Mouse (Mus musculus) heart, adult 2 months (tissue): ENCODE measurements around the gene Prkab2.

Experiments
- CTCF ChIP-seq: fragments of 200-600 bp; IDR thresholded peaks from 2 replicates; pipeline ENCODE4 v1.8.1; 2022; ENCODE audit warnings: antibody characterized with exemption, mild to moderate bottlenecking, moderate library complexity
- EP300 ChIP-seq: fragments of 200-500 bp; IDR thresholded peaks from 2 replicates; pipeline ENCODE4 v1.6.1; 2011; ENCODE audit warnings: low read depth, low read length, control low read depth; ENCODE audit not compliant: insufficient read depth
- POLR2A ChIP-seq: fragments of 200-500 bp; IDR thresholded peaks from 2 replicates; pipeline ENCODE4 v1.6.1; 2011; ENCODE audit warnings: mild to moderate bottlenecking, low read depth, low read length, control low read depth; ENCODE audit not compliant: insufficient read depth

DNA sequence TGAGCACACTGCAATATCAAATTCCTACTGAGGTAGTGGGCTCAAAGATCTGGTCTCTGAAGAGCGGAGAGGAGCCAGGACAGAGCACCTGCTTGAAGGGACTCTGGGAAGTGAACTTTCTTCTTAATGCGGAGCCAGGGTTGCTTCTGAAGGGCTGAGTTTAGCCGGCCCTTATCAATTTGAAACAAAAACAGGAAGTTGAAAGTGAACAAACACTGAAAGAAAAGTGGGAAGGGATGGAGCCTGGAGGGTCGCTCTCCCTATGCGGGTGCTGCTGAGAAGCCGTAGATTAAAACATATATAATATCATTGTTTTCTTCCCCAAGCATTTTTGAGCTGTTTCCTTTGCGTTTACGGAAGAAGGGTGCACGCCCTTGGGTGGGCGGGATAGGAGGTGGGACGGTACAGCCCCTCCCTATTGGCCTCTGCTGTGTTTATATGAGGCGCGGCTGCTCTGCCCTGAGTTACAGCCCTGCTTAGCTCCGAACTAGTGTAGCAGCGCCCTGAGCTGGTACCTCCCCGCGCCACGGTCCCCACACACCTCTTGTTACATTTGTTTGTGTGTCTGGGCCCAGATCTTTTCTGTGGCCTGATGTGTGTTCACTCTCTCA is 29.5 kb upstream of the Prkab2 start, which contains the start of gene Fmo5:
- TF ChIP-seq CTCF: no peak
- peak; percentile 94 for TF ChIP-seq POLR2A
- peak; percentile 63 for TF ChIP-seq EP300
